Mouse (Mus musculus) heart, embryonic 10.5 days (tissue): ENCODE measurements around the gene Robo2. TPM values are rescaled to one million over a fixed set of nuclear protein-coding genes. Genes with fewer than 3 reads are reported as not detected.

Source experiments
- DNase-seq: peaks from one replicate; pipeline ENCODE4 v3.0.0-alpha.2; 2017; ENCODE audit warnings: low spot score
- H3K27ac ChIP-seq: fragments of 300-500 bp; sonication (generic); 2 replicates; pipeline ENCODE4 v1.5.1; 2016; ENCODE audit warnings: mild to moderate bottlenecking
- H3K27me3 ChIP-seq: fragments of 300-500 bp; sonication (generic); 2 replicates; pipeline ENCODE4 v1.6.1; 2016; ENCODE audit warnings: mild to moderate bottlenecking; ENCODE audit not compliant: poor library complexity, insufficient read depth, severe bottlenecking
- H3K36me3 ChIP-seq: fragments of 300-500 bp; sonication (generic); 2 replicates; pipeline ENCODE4 v1.6.1; 2016; ENCODE audit warnings: mild to moderate bottlenecking, moderate library complexity
- H3K4me1 ChIP-seq: fragments of 300-500 bp; sonication (generic); 2 replicates; pipeline ENCODE4 v1.6.1; 2016; ENCODE audit warnings: mild to moderate bottlenecking
- H3K4me3 ChIP-seq: fragments of 300-500 bp; sonication (generic); 2 replicates; pipeline ENCODE4 v1.5.1; 2016; ENCODE audit warnings: mild to moderate bottlenecking, moderate library complexity
- H3K9me3 ChIP-seq: fragments of 300-500 bp; sonication (generic); 2 replicates; pipeline ENCODE4 v1.6.1; 2016; ENCODE audit warnings: mild to moderate bottlenecking, moderate library complexity
- WGBS: fragments of 180-500 bp; shearing (Covaris S2); methylation state at CpG from one replicate; pipeline ENCODE4 v1.1.7; 2016; 5-methylcytosine and 5-hydroxymethylcytosine counted together
- polyA plus RNA-seq: library from polyadenylated mRNA; unstranded; fragments of >200 nt; fragmentation: Nextera tagmentation; extraction: Ambion mirVana; gene quantifications from 2 replicates; pipeline ENCODE4 v1.2.1, GENCODE M21; 2016

Gene Robo2
- 11.9 and 24.3 TPM in 2 replicates for polyA plus RNA-seq

- Histone ChIP-seq H3K36me3 (no peaks in the 10 kb centered on the region), H3K4me3 (peak within 1 kb of the TSS; percentile 72), H3K4me1 (0 out of 2 replicates have a peak, but pooled peaks cover 3% of the 10 kb centered on the region), H3K27ac (peak within 1 kb of the TSS; percentile 77), H3K27me3 (no peaks in the 10 kb centered on the region), H3K9me3 (no peaks in the 10 kb centered on the region)
- under 1% methylated on average over 43 of the region's 43 CpGs for WGBS
- DNase-seq, result peak; percentile 80
Observed at GRCm38 (mm10) chr16:74411481-74412251, at the start of gene Robo2. Robo2 (minus strand) TSS chr16:74411825.

GRCm38 (mm10) chr16:74458138-74458537, 46.5 kb upstream of the Robo2 start:
- Histone ChIP-seq H3K4me1 (no peaks in the 10 kb centered on the region), H3K4me3 (no peak overlapping the region), H3K27ac (no peak overlapping the region), H3K27me3 (no peaks in the 10 kb centered on the region), H3K9me3 (no peaks in the 10 kb centered on the region), H3K36me3 (no peaks in the 10 kb centered on the region)
- 84% methylated on average over 3 of the region's 3 CpGs for whole genome bisulfite sequencing
- no peak for DNase-seq

- WGBS, result 85% methylated on average over 8 of the region's 8 CpGs
- DNase-seq, result no peak
- no peak overlapping the region for H3K4me3 ChIP-seq
- H3K4me1 ChIP-seq, result no peaks in the 10 kb centered on the region
- H3K9me3 ChIP-seq, result no peaks in the 10 kb centered on the region
- no peaks in the 10 kb centered on the region for H3K36me3 ChIP-seq
- H3K27ac ChIP-seq, result no peak overlapping the region
- H3K27me3 ChIP-seq, result no peaks in the 10 kb centered on the region
Observed at GRCm38 (mm10) chr16:74457736-74458135, 46.1 kb upstream of the Robo2 start.

GRCm38 (mm10) chr16:74456808-74457470, 45.3 kb upstream of the Robo2 start:
- no peak overlapping the region for H3K4me3 ChIP-seq
- no peaks in the 10 kb centered on the region for H3K4me1 ChIP-seq
- no peak overlapping the region for H3K27ac ChIP-seq
- H3K27me3 ChIP-seq, result no peaks in the 10 kb centered on the region
- 88% methylated on average over 5 of the region's 5 CpGs for WGBS
- no peaks in the 10 kb centered on the region for H3K36me3 ChIP-seq
- H3K9me3 ChIP-seq, result no peaks in the 10 kb centered on the region
- no peak for DNase-seq

- H3K36me3 ChIP-seq, result no peaks in the 10 kb centered on the region
- no peaks in the 10 kb centered on the region for H3K27me3 ChIP-seq
- H3K4me3 ChIP-seq, result no peak overlapping the region
- no peak for DNase-seq
- WGBS, result 48% methylated on average over 2 of the region's 2 CpGs
- no peak overlapping the region for H3K27ac ChIP-seq
- no peaks in the 10 kb centered on the region for H3K4me1 ChIP-seq
- H3K9me3 ChIP-seq, result no peaks in the 10 kb centered on the region
Observed at GRCm38 (mm10) chr16:74455179-74455578, 43.6 kb upstream of the Robo2 start.

GRCm38 (mm10) chr16:74448025-74448424, 36.4 kb upstream of the Robo2 start:
- Histone ChIP-seq H3K27ac (no peak overlapping the region), H3K4me1 (no peaks in the 10 kb centered on the region)
- WGBS, result 90% methylated on average over 4 of the region's 4 CpGs

GRCm38 (mm10) chr16:74427071-74427470, 15.4 kb upstream of the Robo2 start:
- no peak for DNase-seq
- 59% methylated on average over 2 of the region's 2 CpGs for WGBS

More at GRCm38 (mm10) chr16:74448025-74448424, 36.4 kb upstream of the Robo2 start:
- Histone ChIP-seq H3K27me3 (no peaks in the 10 kb centered on the region), H3K36me3 (no peaks in the 10 kb centered on the region), H3K9me3 (no peaks in the 10 kb centered on the region), H3K4me3 (no peak overlapping the region)
- DNase-seq, result no peak

GRCm38 (mm10) chr16:74420324-74420723, 8.7 kb upstream of the Robo2 start:
- H3K27me3 ChIP-seq, result no peaks in the 10 kb centered on the region
- 0 out of 2 replicates have a peak, but pooled peaks cover 3% of the 10 kb centered on the region for H3K4me1 ChIP-seq
- H3K9me3 ChIP-seq, result no peaks in the 10 kb centered on the region
- no peak for DNase-seq
- WGBS, result 71% methylated on average over 2 of the region's 2 CpGs
- no peak overlapping the region for H3K27ac ChIP-seq
- no peaks in the 10 kb centered on the region for H3K36me3 ChIP-seq
- no peak overlapping the region for H3K4me3 ChIP-seq

More at GRCm38 (mm10) chr16:74427071-74427470, 15.4 kb upstream of the Robo2 start:
- no peak overlapping the region for H3K4me3 ChIP-seq
- H3K36me3 ChIP-seq, result no peaks in the 10 kb centered on the region
- H3K4me1 ChIP-seq, result 0 out of 2 replicates have a peak, but pooled peaks cover 3% of the 10 kb centered on the region
- no peak overlapping the region for H3K27ac ChIP-seq
- H3K9me3 ChIP-seq, result no peaks in the 10 kb centered on the region
- H3K27me3 ChIP-seq, result no peaks in the 10 kb centered on the region

GRCm38 (mm10) chr16:74412471-74413291, 1.1 kb upstream of the Robo2 start:
- Histone ChIP-seq H3K27ac (peak overlapping the region; percentile 77), H3K4me1 (0 out of 2 replicates have a peak, but pooled peaks cover 3% of the 10 kb centered on the region), H3K36me3 (no peaks in the 10 kb centered on the region), H3K4me3 (peak overlapping the region; percentile 72), H3K9me3 (no peaks in the 10 kb centered on the region), H3K27me3 (no peaks in the 10 kb centered on the region)
- WGBS, result 0% methylated on average over 20 of the region's 20 CpGs
- DNase-seq, result peak; percentile 75

GRCm38 (mm10) chr16:74411021-74411420, 604 bp downstream of the Robo2 start:
- DNase-seq, result peak; percentile 74
- under 1% methylated on average over 16 of the region's 16 CpGs for WGBS
- no peaks in the 10 kb centered on the region for H3K27me3 ChIP-seq
- H3K9me3 ChIP-seq, result no peaks in the 10 kb centered on the region
- H3K4me3 ChIP-seq, result peak overlapping the region; percentile 72
- H3K27ac ChIP-seq, result peak overlapping the region; percentile 77
- H3K4me1 ChIP-seq, result 0 out of 2 replicates have a peak, but pooled peaks cover 3% of the 10 kb centered on the region
- H3K36me3 ChIP-seq, result no peaks in the 10 kb centered on the region

GRCm38 (mm10) chr16:74410125-74410524, 1.5 kb downstream of the Robo2 start:
- DNase-seq, result no peak
- no peak overlapping the region for H3K27ac ChIP-seq
- H3K9me3 ChIP-seq, result no peaks in the 10 kb centered on the region
- H3K4me1 ChIP-seq, result 0 out of 2 replicates have a peak, but pooled peaks cover 3% of the 10 kb centered on the region
- WGBS, result 23% methylated on average over 6 of the region's 6 CpGs
- no peaks in the 10 kb centered on the region for H3K27me3 ChIP-seq
- peak overlapping the region; percentile 72 for H3K4me3 ChIP-seq
- H3K36me3 ChIP-seq, result no peaks in the 10 kb centered on the region

GRCm38 (mm10) chr16:74409548-74409947, 2.1 kb downstream of the Robo2 start:
- H3K4me1 ChIP-seq, result 0 out of 2 replicates have a peak, but pooled peaks cover 3% of the 10 kb centered on the region
- no peaks in the 10 kb centered on the region for H3K27me3 ChIP-seq
- DNase-seq, result no peak
- H3K9me3 ChIP-seq, result no peaks in the 10 kb centered on the region
- H3K27ac ChIP-seq, result no peak overlapping the region
- no peaks in the 10 kb centered on the region for H3K36me3 ChIP-seq
- peak overlapping the region; percentile 72 for H3K4me3 ChIP-seq
- WGBS, result 78% methylated on average over 4 of the region's 4 CpGs
